25 mouse cellular contexts compared by ENCODE assay signal in the genomic region with DNA sequence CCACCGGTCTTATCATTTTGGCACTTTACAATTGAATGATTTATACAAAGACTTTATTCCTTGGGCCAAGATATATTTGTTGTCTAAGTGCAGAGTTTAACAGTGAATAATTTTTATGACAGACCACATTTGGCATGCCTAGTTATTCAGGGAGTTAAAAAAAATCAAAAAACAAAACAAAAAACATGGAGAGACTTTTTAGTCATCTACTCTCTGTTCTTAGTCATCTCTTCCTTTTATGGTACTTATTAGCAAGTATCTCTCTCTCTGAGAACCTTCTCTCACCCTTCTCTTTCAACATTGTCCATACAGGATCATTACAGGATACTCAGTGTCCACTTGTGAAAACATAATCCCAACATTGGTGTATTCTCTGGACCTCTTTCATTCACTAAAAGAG.
"Had no signal": no experiment of that assay in that cellular context is flagged by ENCODE, and none has a peak within 500 bp of the region (broad histone marks: within the 10 kb centered on the region; RNA-seq: fewer than 3 reads in every experiment).

No protein-coding gene starts in this region.

- DNase-seq: gastrocnemius, postnatal 14 days; gastrocnemius, postnatal 36 days; heart, adult 11 months; heart, adult 2 months; heart, postnatal 14 days; heart, postnatal 36 days; kidney, adult 11 months; kidney, adult 2 months; kidney, adult 9 months; kidney, postnatal 14 days; kidney, postnatal 36 days; left cerebral cortex, postnatal 4 days had no signal

- H3K4me1 ChIP-seq: hindbrain, embryonic 15.5 days had no signal

- H3K27ac ChIP-seq: heart, adult 2 months; heart, embryonic 13.5 days; heart, embryonic 15.5 days; hindbrain, embryonic 13.5 days; hindbrain, embryonic 15.5 days; hindbrain, postnatal 0 days; kidney, embryonic 15.5 days; kidney, postnatal 0 days; left cerebral cortex, adult 2 months; limb, embryonic 13.5 days; limb, embryonic 15.5 days; liver, embryonic 12.5 days; liver, embryonic 14.5 days had no signal

- H3K9ac ChIP-seq: heart, embryonic 13.5 days; heart, embryonic 15.5 days; hindbrain, embryonic 13.5 days; hindbrain, embryonic 15.5 days; kidney, embryonic 15.5 days; limb, embryonic 13.5 days; limb, embryonic 15.5 days; liver, embryonic 12.5 days; liver, embryonic 14.5 days had no signal

- H3K36me3 ChIP-seq: heart, embryonic 13.5 days; heart, embryonic 15.5 days; hindbrain, embryonic 13.5 days; hindbrain, embryonic 15.5 days; kidney, embryonic 15.5 days; limb, embryonic 13.5 days; limb, embryonic 15.5 days; liver, embryonic 12.5 days had no signal

- H3K27me3 ChIP-seq: heart, embryonic 13.5 days; heart, embryonic 15.5 days; hindbrain, embryonic 13.5 days; hindbrain, embryonic 15.5 days; kidney, embryonic 15.5 days; limb, embryonic 13.5 days; limb, embryonic 15.5 days; liver, embryonic 12.5 days had no signal

- H3K9me3 ChIP-seq: heart, embryonic 13.5 days; heart, embryonic 15.5 days; hindbrain, embryonic 13.5 days; hindbrain, embryonic 15.5 days; kidney, embryonic 15.5 days; limb, embryonic 13.5 days; limb, embryonic 15.5 days; liver, embryonic 12.5 days had no signal

- H3K4me2 ChIP-seq: heart, embryonic 11.5 days; heart, embryonic 13.5 days; heart, embryonic 15.5 days; hindbrain, embryonic 13.5 days; hindbrain, embryonic 15.5 days; kidney, embryonic 15.5 days; limb, embryonic 13.5 days; limb, embryonic 15.5 days; liver, embryonic 12.5 days had no signal

- H3K4me3 ChIP-seq: heart, adult 2 months; heart, embryonic 13.5 days; heart, embryonic 15.5 days; hindbrain, embryonic 13.5 days; hindbrain, embryonic 15.5 days; kidney, embryonic 15.5 days; left cerebral cortex, adult 2 months; limb, embryonic 13.5 days; limb, embryonic 15.5 days; liver, embryonic 12.5 days had no signal
